Mouse (Mus musculus) CH12.LX (cell line): ENCODE results near the gene Olfr68. TPM values are rescaled to one million over a fixed set of nuclear protein-coding genes. Genes with fewer than 3 reads are reported as not detected.
"Not testable (repeated sequence)": the region's sequence is repeated elsewhere in the genome, so short reads cannot be mapped to it uniquely, and the experiment has no call there.

Experiments used
- DNase-seq: peaks from one replicate; pipeline ENCODE4 v3.0.0-alpha.2; 2013; ENCODE audit errors: extremely low read depth
- H3K27ac ChIP-seq: 2 replicates; pipeline ENCODE4 v1.5.1; 2012; ENCODE audit warnings: low read depth, mild to moderate bottlenecking, control low read depth, moderate library complexity; ENCODE audit not compliant: insufficient read depth
- H3K27me3 ChIP-seq: replicated peaks from 2 replicates; pipeline ENCODE3; 2012; ENCODE audit warnings: inconsistent platforms
- H3K36me3 ChIP-seq, 2 experiments: replicated peaks in 1 of 2; 2 replicates each; pipeline versions ENCODE3 to v1.6.1; 2012; ENCODE audit warnings: inconsistent platforms in 1 of 2, low read length in 1 of 2, mild to moderate bottlenecking in 1 of 2, mixed read lengths in 1 of 2, moderate library complexity in 1 of 2; ENCODE audit not compliant: control insufficient read depth in 1 of 2, insufficient read depth in 1 of 2
- H3K4me1 ChIP-seq, 2 experiments: 2 replicates each; pipeline ENCODE4 v1.6.1; 2012; ENCODE audit warnings: inconsistent platforms in 1 of 2, moderate library complexity in 1 of 2; ENCODE audit not compliant: insufficient read depth in 2 of 2, control insufficient read depth in 1 of 2
- H3K4me2 ChIP-seq: 2 replicates; pipeline ENCODE4 v1.6.1; 2012; ENCODE audit warnings: low read depth, mild to moderate bottlenecking, control low read depth; ENCODE audit not compliant: poor library complexity, insufficient read depth, severe bottlenecking
- H3K4me3 ChIP-seq, 3 experiments: fragments of 150-350 bp in 1 of 3; sonication (generic) in 1 of 3; replicated peaks in 1 of 3; 2 replicates each; pipeline versions ENCODE3 to v1.5.1; 2011 to 2012; ENCODE audit warnings: low read depth in 2 of 3, low read length in 2 of 3, mild to moderate bottlenecking in 2 of 3, moderate library complexity in 2 of 3, control low read depth in 1 of 3, improper control_type of control experiment in 1 of 3, inconsistent platforms in 1 of 3, mixed read lengths in 1 of 3; ENCODE audit not compliant: poor library complexity in 1 of 3
- H3K79me2 ChIP-seq: replicated peaks from 2 replicates; pipeline ENCODE4 v1.6.1; 2012; ENCODE audit warnings: mild to moderate bottlenecking, moderate library complexity; ENCODE audit not compliant: control insufficient read depth, poor library complexity, insufficient read depth, severe bottlenecking; ENCODE audit errors: extremely low read depth
- H3K9ac ChIP-seq: 2 replicates; pipeline ENCODE4 v1.6.1; 2012; ENCODE audit warnings: low read depth, mild to moderate bottlenecking, control low read depth, moderate library complexity; ENCODE audit not compliant: insufficient read depth
- H3K9me3 ChIP-seq: replicated peaks from 2 replicates; pipeline ENCODE3; 2012; ENCODE audit warnings: low read length, inconsistent platforms, mixed read lengths
- CTCF ChIP-seq, 2 experiments: IDR thresholded peaks in 1 of 2; conservative IDR thresholded peaks in 1 of 2; 2 replicates each; pipeline ENCODE4 v1.5.1; 2011 to 2012; ENCODE audit warnings: low read depth in 2 of 2, low read length in 2 of 2, improper control_type of control experiment in 1 of 2, inconsistent platforms in 1 of 2, mild to moderate bottlenecking in 1 of 2, moderate library complexity in 1 of 2
- ELF1 ChIP-seq: IDR thresholded peaks from 2 replicates; pipeline ENCODE4 v1.6.1; 2014; ENCODE audit warnings: low read depth, mild to moderate bottlenecking, inconsistent platforms, low read length, improper control_type of control experiment
- EP300 ChIP-seq: IDR thresholded peaks from 2 replicates; pipeline ENCODE4 v1.6.1; 2011; ENCODE audit warnings: low read length, improper control_type of control experiment
- HCFC1 ChIP-seq: IDR thresholded peaks from 2 replicates; pipeline ENCODE4 v1.6.1; 2012; ENCODE audit warnings: low read depth, mild to moderate bottlenecking, inconsistent platforms, low read length, improper control_type of control experiment
- KAT2A ChIP-seq: IDR thresholded peaks from 2 replicates; pipeline ENCODE4 v1.6.1; 2012; ENCODE audit warnings: low read length, improper control_type of control experiment, inconsistent platforms; ENCODE audit not compliant: insufficient replicate concordance
- MAZ ChIP-seq: IDR thresholded peaks from 2 replicates; pipeline ENCODE4 v1.6.1; 2012; ENCODE audit warnings: low read depth, mild to moderate bottlenecking, inconsistent platforms, low read length, improper control_type of control experiment, moderate library complexity
- MYC ChIP-seq: IDR thresholded peaks from 2 replicates; pipeline ENCODE4 v1.6.1; 2011; ENCODE audit warnings: low read depth, mild to moderate bottlenecking, improper control_type of control experiment, low read length
- PAX5 ChIP-seq: IDR thresholded peaks from 2 replicates; pipeline ENCODE4 v1.6.1; 2012; ENCODE audit warnings: low read length, inconsistent platforms, mixed read lengths
- POLR2A ChIP-seq: IDR thresholded peaks from 2 replicates; pipeline ENCODE4 v1.6.1; 2011; ENCODE audit warnings: low read depth, mild to moderate bottlenecking, improper control_type of control experiment, low read length
- RAD21 ChIP-seq: IDR thresholded peaks from 2 replicates; pipeline ENCODE4 v1.6.1; 2011; ENCODE audit warnings: low read depth, mild to moderate bottlenecking, low read length, improper control_type of control experiment, moderate library complexity
- SMC3 ChIP-seq: IDR thresholded peaks from 2 replicates; pipeline ENCODE4 v1.6.1; 2011; ENCODE audit warnings: low read depth, low read length, improper control_type of control experiment
- TBP ChIP-seq: conservative IDR thresholded peaks from 2 replicates; pipeline ENCODE4 v1.6.1; 2011; ENCODE audit warnings: low read depth, low read length, improper control_type of control experiment
- ZC3H11A ChIP-seq: IDR thresholded peaks from 2 replicates; pipeline ENCODE4 v1.6.1; 2012; ENCODE audit warnings: low read depth, mild to moderate bottlenecking, inconsistent platforms, low read length, improper control_type of control experiment
- dilution Hi-C: fragments of 300-500 bp; cut with MboI; formaldehyde crosslinking; loops from 2 replicates; pipeline ENCODE4 v1.14.3; 2020; ENCODE audit warnings: low sequenced_read_pairs; ENCODE audit not compliant: extremely low pct_unique_long_range_greater_than_20kb, extremely low pct_ligation_motif_present
- in situ Hi-C: fragments of 300-500 bp; cut with MboI; formaldehyde crosslinking; loops from 3 replicates; pipeline ENCODE4 v1.14.3; 2019; ENCODE audit warnings: low sequenced_read_pairs, low pct_ligation_motif_present, low pct_unique_long_range_greater_than_20kb, mixed read lengths
- polyA plus RNA-seq: library from polyadenylated mRNA; unstranded; fragments of >175 nt; gene quantifications from 2 replicates; pipeline ENCODE4 v1.2.1, GENCODE M21; 2012; ENCODE audit warnings: low read depth; ENCODE audit not compliant: insufficient read length
- total RNA-seq, 2 experiments: library from RNA; depleted of rRNA; stranded (reverse); fragments of 300-350 nt in 1 of 2; fragments of >200 nt in 1 of 2; gene quantifications; 2 replicates each; pipeline ENCODE4 v1.2.3; 2012 to 2014

Olfr68 gene
- total and polyA plus RNA-seq, 3 experiments: not detected

- Histone ChIP-seq H3K27ac (no peak overlapping the region), H3K9me3 (no peaks in the 10 kb centered on the region), H3K4me2 (no peak overlapping the region), H3K27me3 (no peaks in the 10 kb centered on the region), H3K4me3 (no peak overlapping the region), H3K36me3 (no peaks in the 10 kb centered on the region), H3K4me1 (peaks cover 2 to 42% of the 10 kb centered on the region in 2 experiments; a peak in 3 of 4 replicates), H3K9ac (no peak overlapping the region), H3K79me2 (no peaks in the 10 kb centered on the region)
- in situ Hi-C loops (no loop called here), dilution Hi-C loops (no loop called here)
- no peak for TF ChIP-seq MYC
- no peak for DNase-seq
Observed at GRCm38 (mm10) chr7:103808971-103809800, 29.7 kb upstream of the Olfr68 start.

DNA sequence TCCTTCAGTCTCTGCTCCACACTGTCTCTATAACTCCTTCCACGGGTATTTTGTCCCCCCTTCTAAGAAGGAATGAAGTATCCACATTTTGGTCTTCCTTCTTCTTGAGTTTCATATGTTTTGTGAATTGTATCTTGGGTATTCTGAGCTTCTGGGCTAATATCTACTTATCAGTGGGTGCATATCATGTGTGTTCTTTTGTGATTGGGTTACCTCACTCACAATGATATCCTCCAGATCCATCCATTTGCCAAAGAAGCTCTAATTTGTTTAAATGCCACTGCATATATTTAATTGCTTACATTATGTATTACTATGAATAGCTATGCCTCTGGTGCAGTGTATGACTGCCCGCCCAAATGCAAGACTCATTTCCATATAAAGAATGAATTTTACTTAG is 28.6 kb upstream of the Olfr68 start:
- H3K27ac ChIP-seq, H3K36me3 ChIP-seq, H3K4me3 ChIP-seq, H3K27me3 ChIP-seq, H3K9me3 ChIP-seq, DNase-seq, H3K4me2 ChIP-seq, in situ Hi-C loops, H3K79me2 ChIP-seq, dilution Hi-C loops, H3K9ac ChIP-seq: not testable (repeated sequence)
- peaks cover 2 to 38% of the 10 kb centered on the region in 2 experiments; a peak in 3 of 4 replicates for H3K4me1 ChIP-seq

- peak; percentile 55 for DNase-seq
- H3K27me3 ChIP-seq: no peaks in the 10 kb centered on the region
- H3K36me3 ChIP-seq: no peaks in the 10 kb centered on the region
- no peak for TF ChIP-seq EP300
- no peak for TF ChIP-seq MAZ
- no peak for TF ChIP-seq POLR2A
- no peak for TF ChIP-seq ZC3H11A
- peak; percentile 67 to 77 for TF ChIP-seq CTCF (conservative IDR thresholded peaks at IDR 0.05 in 1 of 2, IDR thresholded peaks at IDR 0.05 in 1 of 2; ENCODE audit: low read depth in 2 of 2, low read length in 2 of 2)
- TF ChIP-seq KAT2A: no peak
- no peak for TF ChIP-seq PAX5
- TF ChIP-seq RAD21: peak; percentile 55
- TF ChIP-seq SMC3: peak; percentile 45
- no peak for TF ChIP-seq ELF1
- no peak for TF ChIP-seq TBP
- no peak for TF ChIP-seq HCFC1
- H3K4me2 ChIP-seq: no peak overlapping the region
- peaks cover 0 to 34% of the 10 kb centered on the region in 2 experiments; a peak in 2 of 4 replicates for H3K4me1 ChIP-seq
- no peak overlapping the region for H3K9ac ChIP-seq
- no peaks in the 10 kb centered on the region for H3K79me2 ChIP-seq
- in situ Hi-C loops (no loop called here), dilution Hi-C loops (no loop called here)
- no peaks in the 10 kb centered on the region for H3K9me3 ChIP-seq
- H3K27ac ChIP-seq: no peak overlapping the region
- H3K4me3 ChIP-seq: no peak overlapping the region
Observed at GRCm38 (mm10) chr7:103806856-103807255, 27.4 kb upstream of the Olfr68 start.
